Mouse (Mus musculus): ENCODE measurements around the gene Slc26a5.

- no peak for TF ChIP-seq CTCF (IDR thresholded peaks at IDR 0.05; ENCODE audit: borderline replicate concordance, extremely low read depth, insufficient read depth, insufficient read length)
- no peak for TF ChIP-seq POLR2A (IDR thresholded peaks at IDR 0.05; ENCODE audit: borderline replicate concordance, extremely low read depth, insufficient read depth, insufficient read length, poor library complexity, severe bottlenecking)
Measured at GRCm38 (mm10) chr5:21894168-21894567, 28.8 kb upstream of the Slc26a5 start.

All from brain, embryonic 14.5 days (tissue).